In genomic region chr11:60913301-60914196, GRCm38 (mm10) we compare ENCODE assay signal across 8 mouse cellular contexts. TPM values are rescaled to one million over a fixed set of nuclear protein-coding genes. Genes with fewer than 3 reads are reported as not detected.
DNase-seq lines count a peak whose midpoint lies in the region; ATAC-seq and TF ChIP-seq lines count a peak whose summit lies in the region.

No protein-coding gene starts in this region.

- H3K27ac ChIP-seq in hindbrain, embryonic 13.5 days, result peak overlapping the region; percentile 90

- peak overlapping the region; percentile 84 for H3K4me2 ChIP-seq in hindbrain, embryonic 13.5 days

- H3K9ac ChIP-seq in hindbrain, embryonic 13.5 days, result peak overlapping the region; percentile 87

- H3K36me3 ChIP-seq in hindbrain, embryonic 13.5 days, result no peaks in the 10 kb centered on the region

- in situ Hi-C loops in Patski (cut with MboI; ENCODE audit: low pct_unique_long_range_greater_than_20kb), result no loop called here

- CTCF ChIA-PET in Patski (lab: Charles Lee), result interaction anchor here (1.1 to 3.2 kb wide), 2 partner anchors 14 to 83 kb away, joined by 3 to 9 read pairs; partner anchors contain the start of gene Dhrs7b

- ATAC-seq in Patski, result peak; percentile 72
- ATAC-seq in hindbrain, embryonic 13.5 days (ENCODE audit: low FRiP score), result peak; percentile 95

- TF ChIP-seq CTCF in Patski (IDR thresholded peaks at IDR 0.05), result no peak

- no peaks in the 10 kb centered on the region for H3K27me3 ChIP-seq in Patski
- H3K27me3 ChIP-seq in hindbrain, embryonic 13.5 days, result no peaks in the 10 kb centered on the region

- H3K4me1 ChIP-seq in hindbrain, embryonic 13.5 days (replicated peaks), result peaks cover 32% of the 10 kb centered on the region

- DNase-seq in Patski (ENCODE audit: low read depth, low spot score), result peak; percentile 49
- DNase-seq in cerebellum, postnatal 10 days, result peak; percentile 96 to 97
- DNase-seq in frontal cortex, postnatal 14 days (ENCODE audit: low spot score in 2 of 2), result peak; percentile 80 to 88
- peak; percentile 84 for DNase-seq in layer of hippocampus, postnatal 25 days (ENCODE audit: extremely low spot score in 1 of 2, low spot score in 1 of 2)
- peak; percentile 94 for DNase-seq in lung, postnatal 14 days
- DNase-seq in ovary, postnatal 36 days (ENCODE audit: low spot score), result peak; percentile 89
- peak; percentile 92 for DNase-seq in thymus, postnatal 14 days

- under 1% methylated on average over 84 of the region's 86 CpGs for WGBS in hindbrain, embryonic 13.5 days

- POLR2A ChIA-PET in Patski (lab: Charles Lee), result interaction anchor here (0.7 to 1.9 kb wide), 2 partner anchors 19 to 23 kb away, joined by 3 to 4 read pairs; partner anchors contain the start of gene Map2k3

- peak overlapping the region; percentile 69 for H3K4me3 ChIP-seq in hindbrain, embryonic 13.5 days

- H3K9me3 ChIP-seq in hindbrain, embryonic 13.5 days, result no peaks in the 10 kb centered on the region

RNA-seq across cellular contexts. Expression of gene Natd1, which starts 1.0 kb away (rescaled TPM):
- 23.1 TPM for polyA plus RNA-seq in Patski (2021)
- 36.1 and 36.8 TPM in 2 replicates for polyA plus RNA-seq in hindbrain, embryonic 13.5 days (2015; fragmentation: Nextera tagmentation; extraction: Ambion mirVana)
- total RNA-seq in layer of hippocampus, postnatal 25 days (2021), result 10 to 100 TPM; 12.7 to 12.9 TPM

RNA-seq across cellular contexts. Expression of gene Map2k3, which starts 18.3 kb away (rescaled TPM):
- polyA plus RNA-seq in Patski (2021), result 54.6 TPM
- 30.0 and 30.4 TPM in 2 replicates for polyA plus RNA-seq in hindbrain, embryonic 13.5 days (2015; fragmentation: Nextera tagmentation; extraction: Ambion mirVana)
- total RNA-seq in layer of hippocampus, postnatal 25 days (2021), result 10 to 100 TPM; 12.4 to 13.4 TPM

RNA-seq across cellular contexts. Expression of gene Tmem11, which starts 34.5 kb away (rescaled TPM):
- polyA plus RNA-seq in Patski (2021), result 47.5 TPM
- 54.9 and 55.3 TPM in 2 replicates for polyA plus RNA-seq in hindbrain, embryonic 13.5 days (2015; fragmentation: Nextera tagmentation; extraction: Ambion mirVana)
- total RNA-seq in layer of hippocampus, postnatal 25 days (2021), result 10 to 100 TPM; 24.9 to 29.7 TPM

Comparison
In these comparisons a context has a peak if more than half of its experiments do, and no peak if none do; other contexts are left out.
1. Peak in every context shown above with its lines: DNase-seq, ATAC-seq, H3K4me3 ChIP-seq and H3K27ac ChIP-seq.